Mouse (Mus musculus) stomach, postnatal 0 days (tissue): ENCODE data around the gene Rab6b.

Experiments used
- CTCF ChIP-seq: IDR thresholded peaks from 2 replicates; pipeline ENCODE4 v1.5.1; 2016; ENCODE audit warnings: antibody characterized with exemption, low read depth, mild to moderate bottlenecking, moderate library complexity
- EP300 ChIP-seq: optimal IDR thresholded peaks from 2 replicates; pipeline ENCODE3; 2016; ENCODE audit warnings: antibody characterized with exemption

GRCm38 (mm10) chr9:103168771-103169170, 57.2 kb downstream of the Rab6b start:
- no peak for TF ChIP-seq EP300
- no peak for TF ChIP-seq CTCF
